Mouse (Mus musculus) ES-Bruce4 (cell line): Measurements from ENCODE around the gene Elf2.

Source experiments
- CTCF ChIP-seq: IDR thresholded peaks from one replicate; pipeline ENCODE4 v1.8.1; 2011; ENCODE audit warnings: low read depth, low read length
- POLR2A ChIP-seq: IDR thresholded peaks from one replicate; pipeline ENCODE4 v1.8.1; 2011; ENCODE audit warnings: low read length; ENCODE audit not compliant: insufficient read depth

DNA sequence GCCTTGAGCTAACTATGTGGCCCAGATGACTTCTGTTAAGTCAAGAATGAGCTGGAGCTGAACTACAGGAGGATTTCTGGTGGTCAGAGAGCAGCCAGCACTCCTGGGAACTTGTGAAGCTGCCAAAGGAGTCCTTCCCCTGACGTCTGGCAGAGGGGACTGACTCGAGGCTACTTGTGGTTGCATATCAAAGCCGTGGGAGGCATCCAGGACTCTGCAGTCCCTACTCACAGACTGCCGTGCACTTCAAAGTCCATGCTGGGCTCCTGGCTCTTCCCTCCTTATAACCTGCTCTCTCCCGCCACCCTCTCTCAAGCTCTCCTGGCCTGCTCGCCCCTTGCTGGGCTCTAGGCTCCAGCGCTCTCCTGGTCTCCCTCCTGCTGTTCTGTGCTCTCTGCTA lies 30.4 kb downstream of the Elf2 start:
- TF ChIP-seq POLR2A (no peak), CTCF (no peak)
